Mouse (Mus musculus) E14TG2a.4 (cell line): ENCODE measurements around the gene Cdhr1.

Source experiments
- H3K27me3 ChIP-seq: 2 replicates; pipeline ENCODE4 v1.6.1; 2014; ENCODE audit warnings: low read length, control low read depth; ENCODE audit not compliant: insufficient read depth
- H3K36me3 ChIP-seq: 2 replicates; pipeline ENCODE4 v1.6.1; 2014; ENCODE audit warnings: low read length, control low read depth; ENCODE audit not compliant: insufficient read depth
- H3K4me1 ChIP-seq: replicated peaks from 2 replicates; pipeline ENCODE4 v1.6.1; 2014; ENCODE audit warnings: low read depth, low read length, control low read depth
- H3K4me3 ChIP-seq: replicated peaks from 2 replicates; pipeline ENCODE4 v1.5.1; 2014; ENCODE audit warnings: mild to moderate bottlenecking, low read length
- H3K9me3 ChIP-seq: 2 replicates; pipeline ENCODE4 v1.6.1; 2014; ENCODE audit warnings: low read length, control low read depth
- CTCF ChIP-seq: conservative IDR thresholded peaks from 2 replicates; pipeline ENCODE4 v1.5.1; 2014; ENCODE audit warnings: low read length
- NANOG ChIP-seq: IDR thresholded peaks from 2 replicates; pipeline ENCODE4 v1.6.1; 2014; ENCODE audit warnings: borderline replicate concordance, low read length, mixed read lengths
- POU5F1 ChIP-seq: IDR thresholded peaks from 2 replicates; pipeline ENCODE4 v1.6.1; 2014; ENCODE audit warnings: low read length, borderline replicate concordance

The Cdhr1 gene

GRCm38 (mm10) chr14:37101531-37101930 is 3.4 kb upstream of the Cdhr1 start:
- H3K36me3 ChIP-seq: no peaks in the 10 kb centered on the region
- peaks cover 28% of the 10 kb centered on the region for H3K27me3 ChIP-seq
- H3K4me1 ChIP-seq: peaks cover 26% of the 10 kb centered on the region
- H3K4me3 ChIP-seq: no peak overlapping the region
- TF ChIP-seq POU5F1: no peak
- TF ChIP-seq CTCF: no peak
- no peak for TF ChIP-seq NANOG
- H3K9me3 ChIP-seq: no peaks in the 10 kb centered on the region

- Histone ChIP-seq H3K4me3 (peak overlapping the region; percentile 10; the same call in 1 of the 2 replicates), H3K36me3 (peaks cover 22% of the 10 kb centered on the region), H3K9me3 (no peaks in the 10 kb centered on the region), H3K4me1 (peaks cover 55% of the 10 kb centered on the region), H3K27me3 (peaks cover 30% of the 10 kb centered on the region)
- TF ChIP-seq NANOG: no peak
- no peak for TF ChIP-seq POU5F1
- no peak for TF ChIP-seq CTCF
Measured at GRCm38 (mm10) chr14:37095556-37095955, 2.6 kb downstream of the Cdhr1 start.

- TF ChIP-seq CTCF: no peak
- TF ChIP-seq POU5F1: no peak
- TF ChIP-seq NANOG: no peak
Measured at GRCm38 (mm10) chr14:37094436-37094835, 3.7 kb downstream of the Cdhr1 start.

DNA sequence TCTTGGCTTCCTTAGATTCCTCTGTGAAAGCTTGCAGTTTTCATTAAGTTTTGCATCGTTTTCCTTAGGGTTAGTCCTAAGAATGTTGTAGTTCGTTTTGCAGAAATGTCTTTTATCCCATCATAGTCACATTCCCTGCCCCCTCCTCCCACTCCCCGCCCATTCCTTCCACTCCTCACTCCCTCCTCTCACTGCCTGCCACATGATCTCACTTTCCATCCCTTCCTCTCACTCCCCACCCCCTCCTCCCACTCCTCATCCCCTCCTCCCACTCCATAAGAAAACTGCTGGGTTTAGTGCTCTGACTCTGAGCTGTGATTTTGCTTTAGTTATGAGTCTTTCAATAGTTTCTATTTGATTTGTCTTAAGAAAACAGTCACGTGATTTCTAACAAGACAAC is 14.4 kb downstream of the Cdhr1 start:
- Histone ChIP-seq H3K27me3 (no peaks in the 10 kb centered on the region), H3K36me3 (peaks cover 55% of the 10 kb centered on the region), H3K4me3 (no peak overlapping the region), H3K9me3 (peaks cover 12% of the 10 kb centered on the region), H3K4me1 (no peaks in the 10 kb centered on the region)
- TF ChIP-seq POU5F1 (no peak), NANOG (no peak), CTCF (no peak)

More at GRCm38 (mm10) chr14:37094436-37094835, 3.7 kb downstream of the Cdhr1 start:
- Histone ChIP-seq H3K27me3 (peaks cover 28% of the 10 kb centered on the region), H3K4me1 (peaks cover 54% of the 10 kb centered on the region), H3K9me3 (no peaks in the 10 kb centered on the region), H3K36me3 (peaks cover 34% of the 10 kb centered on the region), H3K4me3 (no peak overlapping the region)

DNA sequence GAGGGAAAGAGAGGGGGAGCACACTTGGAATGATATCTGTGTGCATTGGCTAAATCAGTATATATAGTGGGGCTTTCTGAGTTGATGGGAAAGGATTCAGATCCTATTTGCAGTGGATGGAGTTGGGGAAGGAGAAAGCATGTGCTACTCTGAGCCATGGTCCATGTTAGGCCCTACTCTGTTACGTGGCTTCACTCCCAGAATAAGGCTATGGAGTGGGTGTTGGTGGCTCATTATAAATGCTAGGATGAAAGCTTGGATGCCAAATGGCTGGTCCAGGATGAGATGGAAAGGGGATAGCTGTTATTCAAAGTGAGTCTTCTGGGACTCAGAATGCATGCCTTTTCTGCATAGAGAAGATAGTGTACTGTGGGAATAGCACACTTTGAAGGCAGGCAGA is 17.4 kb downstream of the Cdhr1 start:
- H3K4me3 ChIP-seq: no peak overlapping the region
- TF ChIP-seq POU5F1 (no peak), CTCF (no peak), NANOG (no peak)
- H3K27me3 ChIP-seq: no peaks in the 10 kb centered on the region
- H3K9me3 ChIP-seq: peaks cover 10% of the 10 kb centered on the region
- no peaks in the 10 kb centered on the region for H3K4me1 ChIP-seq
- peaks cover 40% of the 10 kb centered on the region for H3K36me3 ChIP-seq

DNA sequence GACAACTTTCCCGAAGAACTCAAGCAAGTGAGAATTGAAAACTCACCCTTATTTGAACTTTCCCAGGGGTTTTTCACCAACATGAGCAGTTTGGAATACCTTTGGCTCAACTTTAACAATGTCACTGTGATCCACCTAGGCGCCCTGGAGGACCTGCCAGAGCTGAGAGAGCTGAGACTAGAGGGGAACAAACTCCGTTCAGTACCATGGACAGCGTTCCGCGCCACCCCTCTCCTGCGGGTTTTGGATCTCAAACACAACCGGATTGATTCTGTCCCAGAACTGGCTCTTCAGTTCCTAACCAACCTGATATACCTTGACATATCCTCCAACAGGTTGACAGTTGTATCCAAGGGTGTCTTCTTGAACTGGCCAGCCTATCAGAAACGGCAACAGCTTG is 29.6 kb downstream of the Cdhr1 start:
- no peak for TF ChIP-seq NANOG
- no peak for TF ChIP-seq POU5F1
- no peak for TF ChIP-seq CTCF
- Histone ChIP-seq H3K4me1 (no peaks in the 10 kb centered on the region), H3K4me3 (no peak overlapping the region), H3K27me3 (no peaks in the 10 kb centered on the region), H3K9me3 (no peaks in the 10 kb centered on the region), H3K36me3 (no peaks in the 10 kb centered on the region)

DNA sequence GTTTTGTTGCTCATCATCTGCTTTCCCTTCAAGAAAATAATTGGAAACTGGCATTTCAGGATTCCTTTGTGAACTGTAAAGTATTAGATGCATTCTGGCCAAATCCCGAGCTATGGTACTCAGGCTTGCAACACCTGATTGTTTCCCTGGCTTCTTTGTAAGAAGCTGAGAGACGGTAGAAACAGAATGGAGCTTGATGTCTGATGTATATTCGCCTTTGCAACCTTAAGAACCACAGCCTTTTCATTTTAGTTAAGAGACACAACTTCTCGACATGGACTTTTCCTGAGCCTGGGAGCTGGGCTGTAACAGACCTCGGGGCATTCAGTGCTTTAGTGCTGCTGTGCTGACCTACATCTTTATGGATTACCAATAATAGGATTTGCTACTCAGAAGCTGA is 30.5 kb downstream of the Cdhr1 start, which contains the start of gene Lrit2:
Lrit2 (plus strand) TSS at position 301 of the 400 bp plus-strand sequence.
- Histone ChIP-seq H3K36me3 (no peaks in the 10 kb centered on the region), H3K4me3 (no peak within 1 kb of the TSS), H3K27me3 (no peaks in the 10 kb centered on the region), H3K9me3 (no peaks in the 10 kb centered on the region), H3K4me1 (no peaks in the 10 kb centered on the region)
- TF ChIP-seq NANOG (no peak), POU5F1 (no peak), CTCF (no peak)

GRCm38 (mm10) chr14:37066636-37067035 is 31.5 kb downstream of the Cdhr1 start:
- Histone ChIP-seq H3K9me3 (no peaks in the 10 kb centered on the region), H3K36me3 (no peaks in the 10 kb centered on the region), H3K27me3 (no peaks in the 10 kb centered on the region), H3K4me1 (no peaks in the 10 kb centered on the region), H3K4me3 (no peak overlapping the region)
- TF ChIP-seq CTCF (no peak), POU5F1 (no peak), NANOG (no peak)

- Histone ChIP-seq H3K4me1 (no peaks in the 10 kb centered on the region), H3K36me3 (no peaks in the 10 kb centered on the region), H3K4me3 (no peak overlapping the region), H3K9me3 (no peaks in the 10 kb centered on the region), H3K27me3 (no peaks in the 10 kb centered on the region)
- TF ChIP-seq NANOG: no peak
Measured at GRCm38 (mm10) chr14:37064849-37065248, 33.3 kb downstream of the Cdhr1 start.
